8 mouse cellular contexts compared by ENCODE assay signal in the genomic region with DNA sequence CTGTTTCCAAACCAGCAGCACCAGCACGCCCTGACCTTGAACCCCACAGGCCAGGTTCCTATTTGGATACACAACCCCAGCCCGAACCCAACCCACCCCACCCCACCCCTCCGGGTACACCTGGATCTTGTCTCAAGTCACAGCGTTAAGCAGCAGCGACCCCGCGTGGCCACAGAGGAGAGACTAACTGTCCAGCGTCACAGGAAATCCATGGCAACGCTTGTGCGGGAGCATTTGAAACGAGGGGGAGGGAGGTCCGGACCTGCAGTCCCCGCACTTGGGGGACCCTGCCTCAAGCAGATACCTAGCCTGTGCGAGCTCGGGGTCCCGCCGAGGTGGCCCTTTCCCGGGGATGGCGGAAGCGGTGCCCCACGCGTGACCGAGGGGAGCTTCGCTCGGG. TPM values are rescaled to one million over a fixed set of nuclear protein-coding genes. Genes with fewer than 3 reads are reported as not detected.
DNase-seq lines count a peak whose midpoint lies in the region; ATAC-seq and TF ChIP-seq lines count a peak whose summit lies in the region.

No protein-coding gene starts in this region.

- in situ Hi-C loops in Patski (cut with MboI; ENCODE audit: low pct_unique_long_range_greater_than_20kb) = loop anchor here (5.0 kb wide), 1 partner anchor 83 kb away; no protein-coding TSS in a partner anchor

- no peaks in the 10 kb centered on the region for H3K36me3 ChIP-seq in hindbrain, embryonic 14.5 days (replicated peaks; ENCODE audit: control insufficient read depth, insufficient read depth)

- H3K4me3 ChIP-seq in hindbrain, embryonic 14.5 days (replicated peaks; ENCODE audit: low read length) = peak overlapping the region; percentile 55

- peak overlapping the region; percentile 96 for H3K4me2 ChIP-seq in hindbrain, embryonic 14.5 days (replicated peaks)

- peak overlapping the region; percentile 57 for H3K9ac ChIP-seq in hindbrain, embryonic 14.5 days

- H3K27me3 ChIP-seq in Patski = peaks cover 4% of the 10 kb centered on the region
- H3K27me3 ChIP-seq in hindbrain, embryonic 14.5 days (ENCODE audit: control insufficient read depth, insufficient read depth, low read length) = no peaks in the 10 kb centered on the region

- WGBS in hindbrain, embryonic 14.5 days = under 1% methylated on average over 25 of the region's 25 CpGs

- no peaks in the 10 kb centered on the region for H3K9me3 ChIP-seq in hindbrain, embryonic 14.5 days (ENCODE audit: control insufficient read depth, low read length)

- peak; percentile 88 for TF ChIP-seq CTCF in Patski (IDR thresholded peaks at IDR 0.05)

- DNase-seq in Patski (ENCODE audit: low read depth, low spot score) = peak; percentile 17
- DNase-seq in cerebellum, adult 9-11 months = peak; percentile 77
- DNase-seq in frontal cortex, postnatal 25 days (ENCODE audit: low spot score in 2 of 2) = peak; percentile 74 to 80
- peak; percentile 91 for DNase-seq in hindbrain, embryonic 14.5 days (ENCODE audit: low spot score)
- DNase-seq in left cerebral cortex, adult 11 months (ENCODE audit: low spot score) = peak; percentile 47
- peak; percentile 83 to 88 for DNase-seq in lung, postnatal 4 days
- DNase-seq in retina, postnatal 1 day = peak; percentile 94
- DNase-seq in thymus, postnatal 4 days = peak; percentile 98

- H3K27ac ChIP-seq in hindbrain, embryonic 14.5 days = no peak overlapping the region

- CTCF ChIA-PET in Patski (lab: Charles Lee) = interaction anchor here (0.7 kb wide), 1 partner anchor 14 kb away, joined by 3 read pairs; no protein-coding TSS in a partner anchor

- no peak for ATAC-seq in Patski
- peak; percentile 67 for ATAC-seq in hindbrain, embryonic 14.5 days (ENCODE audit: low FRiP score)

- POLR2A ChIA-PET in Patski (lab: Charles Lee) = interaction anchor here (0.9 kb wide), 1 partner anchor 83 kb away, joined by 3 read pairs; no protein-coding TSS in a partner anchor

- peaks cover 3% of the 10 kb centered on the region; the same call in 1 of the 2 replicates for H3K4me1 ChIP-seq in hindbrain, embryonic 14.5 days (replicated peaks; ENCODE audit: control insufficient read depth, insufficient read depth, low read length)

RNA-seq across cellular contexts. Expression of a gene that starts 0.8 kb away (rescaled TPM):
- 0.05 TPM for polyA plus RNA-seq in Patski (2021)
- polyA plus RNA-seq in hindbrain, embryonic 14.5 days (2014; fragmentation: Nextera tagmentation; extraction: Ambion mirVana) = 0.94 and 1.6 TPM in 2 replicates

Comparison
In these comparisons a context has a peak if more than half of its experiments do, and no peak if none do; other contexts are left out.
1. DNase-seq: peak in every context shown above with its lines; median percentile 98 in thymus, postnatal 4 days; 94 in retina, postnatal 1 day; 91 in hindbrain, embryonic 14.5 days; 86 in lung, postnatal 4 days; 77 in cerebellum, adult 9-11 months; 77 in frontal cortex, postnatal 25 days; 47 in left cerebral cortex, adult 11 months; 17 in Patski.